Mouse (Mus musculus) left cerebral cortex, postnatal 36 days (tissue): ENCODE results near the gene Catsperg1. TPM values are rescaled to one million over a fixed set of nuclear protein-coding genes. Genes with fewer than 3 reads are reported as not detected.
"Not testable (repeated sequence)": the region's sequence is repeated elsewhere in the genome, so short reads cannot be mapped to it uniquely, and the experiment has no call there.

ENCODE experiments used
- DNase-seq, 2 experiments: peaks; one replicate each; pipeline ENCODE4 v3.0.0; 2021 to 2022; ENCODE audit warnings: low spot score in 2 of 2, mixed read lengths in 1 of 2
- intact Hi-C: fragments of 180-260 bp; cut with DNase I; formaldehyde crosslinking; loops from one replicate; pipeline ENCODE4 v1.15.1; 2025
- total RNA-seq, 2 experiments: library from RNA; stranded (reverse); gene quantifications; 2 replicates each; pipeline ENCODE4 v1.2.3; 2021

Catsperg1 gene
- total RNA-seq, 2 experiments from 2014 or later: 0.52 to 0.75 TPM

GRCm38 (mm10) chr7:29232247-29233013 is 18.6 kb upstream of the Catsperg1 start, which contains the start of gene Kcnk6:
Kcnk6 (minus strand) TSS chr7:29232515.
- DNase-seq: peak in 1 of 2 experiments; percentile 40
- intact Hi-C loops: no loop called here

DNA sequence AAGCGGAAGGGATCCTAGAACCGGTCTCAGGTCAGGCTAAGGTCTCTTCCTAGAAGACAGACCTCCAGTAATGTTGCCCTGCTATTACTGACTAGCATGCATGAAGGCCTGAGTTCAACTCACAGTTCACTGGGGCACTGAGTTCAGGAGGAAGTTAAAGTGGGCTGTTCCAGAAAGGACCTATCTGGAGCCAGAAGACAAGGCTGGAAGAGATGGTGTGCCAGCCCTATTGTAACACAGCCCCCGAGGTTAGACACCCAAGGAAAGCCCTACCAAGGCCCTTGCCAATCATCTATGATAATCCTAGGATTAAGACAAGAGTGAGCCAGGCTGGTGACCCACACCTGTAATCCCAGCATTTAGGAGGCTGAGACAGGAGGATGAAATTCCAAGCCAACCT is 17.7 kb upstream of the Catsperg1 start:
- no peak for DNase-seq
- intact Hi-C loops: no loop called here

GRCm38 (mm10) chr7:29230560-29230959 is 16.7 kb upstream of the Catsperg1 start:
- no peak for DNase-seq
- intact Hi-C loops: no loop called here

DNA sequence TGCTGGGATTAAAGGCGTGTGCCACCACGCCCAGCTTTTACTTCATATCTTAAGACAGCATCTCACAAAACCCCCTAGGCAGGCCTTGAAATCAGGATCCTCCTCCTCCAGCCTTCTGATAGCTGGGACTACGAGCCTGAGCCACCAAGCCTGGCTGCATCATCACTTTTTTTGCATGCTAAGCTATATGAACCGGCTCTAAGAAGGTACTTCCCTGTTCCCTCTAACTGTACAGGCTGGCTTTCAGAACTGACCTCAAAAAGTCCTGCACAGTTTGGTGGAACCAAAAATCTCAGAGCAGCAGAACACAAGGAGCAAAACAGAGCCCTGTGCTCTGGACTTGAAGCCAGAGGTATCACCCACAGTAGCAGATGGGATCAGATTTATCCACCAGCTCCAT is 14.4 kb upstream of the Catsperg1 start:
- DNase-seq: no peak
- intact Hi-C loops: no loop called here

DNA sequence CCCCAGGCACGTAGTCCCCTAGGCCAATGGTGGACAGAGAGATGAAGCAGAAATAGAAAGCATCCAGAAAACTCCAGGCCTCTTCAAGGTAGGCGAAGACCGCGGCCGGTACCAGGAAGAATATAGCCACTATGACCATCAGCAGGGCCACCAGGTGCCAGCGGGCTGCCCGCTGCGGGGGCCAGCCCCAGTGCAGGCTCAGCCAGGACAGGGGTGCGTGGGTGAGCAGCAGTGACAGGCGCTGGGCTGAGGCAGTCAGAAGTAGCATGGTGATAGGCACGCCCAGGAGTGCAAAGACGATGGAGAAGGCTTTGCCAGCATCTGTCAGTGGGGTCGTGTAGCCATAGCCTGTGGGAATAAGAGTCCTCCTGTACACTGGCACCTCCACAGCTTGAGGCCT is 11.7 kb upstream of the Catsperg1 start:
- no peak for DNase-seq
- intact Hi-C loops: no loop called here

GRCm38 (mm10) chr7:29224756-29225394 is 11.0 kb upstream of the Catsperg1 start:
- DNase-seq: peak in 1 of 2 experiments; percentile 33
- intact Hi-C loops: no loop called here

GRCm38 (mm10) chr7:29214846-29215245 is 1.0 kb upstream of the Catsperg1 start:
- no peak for DNase-seq
- intact Hi-C loops: no loop called here

DNA sequence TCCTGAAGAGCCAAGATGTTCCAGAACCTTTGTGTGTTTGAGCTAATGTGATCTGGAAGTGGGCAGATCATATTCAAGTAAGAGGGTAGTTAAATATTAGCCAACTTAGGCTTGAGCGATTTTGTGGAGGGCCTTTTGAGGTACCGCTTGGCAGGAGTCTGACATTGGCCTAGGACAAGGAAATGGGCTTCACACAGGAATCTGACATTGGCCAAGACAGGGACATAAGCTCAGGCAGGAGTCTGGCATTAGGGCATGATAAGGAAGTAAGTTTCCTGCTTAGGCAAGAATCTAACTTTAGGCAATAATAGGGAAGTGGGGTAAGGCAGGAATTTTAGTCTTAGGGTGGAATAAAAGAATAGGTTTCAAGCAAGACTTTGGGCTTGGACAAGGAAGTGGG is 401 bp upstream of the Catsperg1 start:
- DNase-seq: no peak
- intact Hi-C loops: no loop called here

DNA sequence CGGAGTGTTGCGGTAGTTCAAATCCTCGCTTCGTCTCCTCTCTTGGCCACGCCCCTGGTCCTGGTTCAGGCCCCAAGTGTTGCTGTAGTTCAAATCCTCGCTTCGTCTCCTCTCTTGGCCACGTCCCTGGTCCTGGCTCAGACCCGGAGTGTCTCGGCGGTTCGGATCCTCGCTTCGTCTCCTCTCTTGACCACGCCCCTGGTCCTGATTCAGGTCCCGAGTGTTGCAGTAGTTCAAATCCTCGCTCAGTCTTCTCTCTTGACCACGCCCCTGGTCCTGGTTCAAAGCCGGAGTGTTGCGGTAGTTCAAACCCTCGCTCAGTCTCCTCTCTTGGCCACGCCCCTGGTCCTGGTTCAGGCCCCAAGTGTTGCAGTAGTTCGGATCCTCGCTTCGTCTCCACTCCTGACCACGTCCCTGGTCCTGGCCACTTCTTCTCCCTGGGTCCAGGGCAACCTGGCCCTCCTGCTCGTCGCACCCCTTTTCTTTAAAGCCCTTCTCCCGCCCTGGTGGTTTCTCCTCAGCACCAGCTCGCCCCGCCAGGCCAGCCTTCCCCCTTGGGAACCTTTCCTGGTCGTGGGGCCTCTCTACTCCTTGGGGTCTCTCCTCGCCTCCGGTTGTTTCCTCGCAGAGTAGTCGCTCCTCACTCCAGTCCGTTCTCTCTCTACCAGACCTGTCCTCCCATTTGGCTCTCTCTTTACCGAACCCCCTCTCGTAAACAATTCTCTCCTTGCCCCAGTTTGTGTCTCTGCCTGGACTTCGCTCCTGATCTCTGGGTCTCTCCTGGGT is 867 bp downstream of the Catsperg1 start:
- DNase-seq, intact Hi-C loops: not testable (repeated sequence)

DNA sequence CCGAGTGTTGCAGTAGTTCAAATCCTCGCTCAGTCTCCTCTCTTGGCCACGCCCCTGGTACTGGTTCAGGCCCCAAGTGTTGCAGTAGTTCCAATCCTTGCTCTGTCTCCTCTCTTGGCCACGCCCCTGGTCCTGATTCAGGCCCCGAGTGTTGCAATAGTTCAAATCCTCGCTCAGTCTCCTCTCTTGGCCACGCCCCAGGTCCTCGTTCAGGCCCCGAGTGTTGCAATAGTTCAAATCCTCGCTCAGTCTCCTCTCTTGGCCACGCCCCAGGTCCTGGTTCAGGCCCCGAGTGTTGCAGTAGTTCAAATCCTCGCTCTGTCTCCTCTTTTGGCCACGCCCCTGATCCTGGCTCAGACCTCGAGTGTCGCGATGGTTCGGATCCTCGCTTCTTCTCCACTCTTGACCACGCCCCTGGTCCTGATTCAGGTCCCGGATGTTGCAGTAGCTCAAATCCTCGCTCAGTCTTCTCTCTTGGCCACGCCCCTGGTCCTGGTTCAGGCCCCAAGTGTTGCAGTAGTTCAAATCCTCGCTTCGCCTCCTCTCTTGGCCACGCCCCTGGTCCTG is 1.6 kb downstream of the Catsperg1 start:
- intact Hi-C loops: no loop called here
- no peak for DNase-seq

DNA sequence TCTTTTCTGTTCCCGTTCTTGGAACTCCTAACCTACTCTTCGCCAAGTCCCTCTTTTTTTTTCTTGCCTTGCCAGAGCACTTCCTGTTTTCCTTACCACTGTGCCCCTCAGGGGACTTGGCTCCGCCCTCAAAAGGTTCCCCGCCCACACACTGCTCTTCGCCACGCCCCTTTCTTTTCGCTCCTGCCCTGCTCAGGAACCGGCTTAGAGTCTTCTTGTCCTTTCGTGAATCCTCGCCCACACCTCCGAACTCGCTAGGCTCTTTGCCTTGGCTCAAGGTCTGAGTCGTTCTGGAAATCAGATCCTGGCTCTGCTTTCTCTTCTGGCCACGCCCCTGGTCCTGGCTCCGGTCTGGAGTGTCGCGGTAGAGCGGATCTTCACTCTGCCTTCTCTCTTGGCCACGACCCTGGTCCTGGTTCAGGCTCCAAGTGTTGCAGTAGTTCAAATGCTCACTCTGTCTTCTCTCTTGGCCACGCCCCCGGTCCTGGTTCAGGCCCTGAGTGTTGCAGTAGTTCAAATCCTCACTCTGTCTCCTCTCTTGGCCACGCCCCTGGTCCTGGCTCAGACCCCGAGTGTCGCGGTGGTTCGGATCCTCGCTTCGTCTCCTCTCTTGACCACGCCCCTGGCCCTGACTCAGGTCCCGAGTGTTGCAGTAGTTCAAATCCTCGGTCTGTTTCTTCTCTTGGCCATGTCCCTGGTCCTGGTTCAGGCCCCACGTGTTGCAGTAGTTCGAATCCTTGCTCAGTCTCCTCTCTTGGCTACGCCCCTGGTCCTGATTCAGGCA is 2.2 kb downstream of the Catsperg1 start:
- peak in 1 of 2 experiments; percentile 40 for DNase-seq
- intact Hi-C loops: no loop called here

DNA sequence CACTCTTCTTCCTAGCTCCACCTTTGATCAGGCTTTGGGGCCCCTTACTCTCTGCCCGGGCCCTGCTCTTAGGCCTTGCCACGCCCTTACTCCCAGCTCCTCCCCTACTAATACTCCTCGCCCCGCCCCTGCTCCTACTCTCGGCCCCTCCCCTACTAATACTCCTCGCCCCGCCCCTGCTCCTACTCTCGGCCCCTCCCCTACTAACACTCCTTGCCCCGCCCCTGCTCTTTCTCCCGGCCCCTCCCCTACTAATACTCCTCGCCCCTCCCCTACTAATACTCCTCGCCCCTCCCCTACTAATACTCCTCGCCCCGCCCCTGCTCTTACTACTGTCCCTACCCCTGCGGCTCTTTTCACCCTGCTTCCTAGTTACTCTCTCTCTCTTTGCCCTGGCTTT is 2.8 kb downstream of the Catsperg1 start:
- DNase-seq, intact Hi-C loops: not testable (repeated sequence)

DNA sequence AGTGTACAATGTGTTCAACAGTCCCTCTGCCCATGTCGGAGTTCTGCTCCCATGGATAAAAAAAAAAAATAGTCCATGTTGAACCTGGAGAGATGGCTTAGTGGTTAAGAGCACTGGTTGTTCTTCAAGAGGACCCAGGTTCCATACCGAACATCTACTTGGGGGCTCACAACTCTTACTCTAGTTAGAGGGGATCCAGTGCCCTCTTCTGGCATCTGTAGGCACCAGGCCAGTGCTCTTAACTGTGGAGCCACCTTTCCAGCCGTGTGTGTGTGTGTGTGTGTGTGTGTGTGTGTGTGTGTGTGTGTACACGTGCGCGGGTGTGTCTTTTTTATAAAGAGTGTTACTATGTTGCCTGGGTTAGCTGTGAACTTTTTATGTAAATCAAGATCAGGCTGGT is 11.3 kb downstream of the Catsperg1 start:
- intact Hi-C loops: no loop called here
- DNase-seq: no peak

DNA sequence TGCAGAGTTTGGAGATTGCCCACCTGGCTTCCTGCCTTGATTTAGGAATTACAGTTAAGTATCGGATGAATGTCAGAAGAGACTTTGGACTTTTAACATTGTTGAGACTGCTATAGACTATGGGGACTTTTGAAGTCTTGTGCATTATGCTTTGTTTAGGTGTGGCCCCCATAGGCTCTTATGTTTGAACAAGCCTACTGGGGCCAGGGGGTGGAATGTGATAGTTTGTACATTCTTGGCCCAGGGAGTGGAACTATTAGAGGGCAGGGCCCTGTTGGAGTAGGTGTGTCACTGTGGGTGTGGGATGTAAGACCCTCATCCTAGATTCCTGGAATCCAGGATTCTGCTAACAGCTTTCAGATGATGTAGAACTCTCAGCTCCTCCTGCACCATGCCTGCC is 19.6 kb downstream of the Catsperg1 start:
- DNase-seq: not testable (repeated sequence)

DNA sequence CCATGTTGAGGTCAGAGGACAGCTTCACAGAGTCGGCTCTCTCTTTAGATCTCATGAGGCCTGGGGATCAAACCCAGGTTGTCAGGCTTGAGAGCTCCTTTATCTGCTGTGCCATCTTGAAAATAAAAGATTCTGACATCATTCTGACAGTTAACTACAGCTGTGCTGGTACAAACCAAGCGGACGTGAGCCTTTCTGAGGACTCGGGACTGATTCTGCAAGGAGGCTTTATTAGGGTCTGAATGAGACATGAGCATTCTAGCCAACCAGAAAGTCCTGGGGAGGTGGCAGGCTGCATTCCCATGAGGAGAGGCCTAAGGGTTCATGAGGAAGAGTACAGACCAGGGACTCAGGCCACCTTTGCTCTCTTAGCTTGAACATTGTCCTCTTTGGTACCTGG is 32.5 kb downstream of the Catsperg1 start:
- intact Hi-C loops: loop anchor here (2.0 to 5.0 kb wide), 2 partner anchors 57 to 121 kb away; partner anchors contain the start of genes Dpf1 and Yif1b

More for the DNA sequence above, 19.6 kb downstream of the Catsperg1 start:
- intact Hi-C loops: not testable (repeated sequence)

GRCm38 (mm10) chr7:29180854-29181236 is 33.0 kb downstream of the Catsperg1 start:
- intact Hi-C loops: loop anchor here (2.0 to 5.0 kb wide), 2 partner anchors 58 to 121 kb away; partner anchors contain the start of genes Dpf1 and Yif1b
- no peak for DNase-seq

More for the DNA sequence above, 32.5 kb downstream of the Catsperg1 start:
- not testable (repeated sequence) for DNase-seq

- intact Hi-C loops: loop anchor here (2.0 to 5.0 kb wide), 2 partner anchors 59 to 122 kb away; partner anchors contain the start of genes Dpf1 and Yif1b
- peak; percentile 94 to 95 for DNase-seq
Measured at GRCm38 (mm10) chr7:29180077-29180853, 33.6 kb downstream of the Catsperg1 start, which contains the start of gene Psmd8. Psmd8 (minus strand) TSS chr7:29180701.

DNA sequence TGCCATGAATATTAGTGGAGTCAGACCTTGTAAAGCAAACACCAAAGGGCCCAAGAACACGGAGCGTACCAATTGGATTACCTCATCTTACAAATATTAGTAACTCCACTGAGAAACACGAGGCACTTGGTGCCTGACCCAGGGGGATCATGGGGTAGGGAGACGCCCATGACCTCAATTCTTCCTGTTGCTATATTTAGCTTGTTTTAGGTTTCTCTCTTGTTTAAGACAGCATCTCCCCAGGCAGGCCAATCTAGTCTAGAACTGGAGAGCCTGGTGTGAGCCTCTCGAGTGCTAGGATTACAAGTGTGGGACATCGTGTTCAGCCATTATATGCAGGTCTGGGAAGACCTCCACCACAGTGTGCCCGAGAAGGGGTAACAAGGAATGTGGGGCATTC is 34.5 kb downstream of the Catsperg1 start:
- DNase-seq: no peak
- intact Hi-C loops: no loop called here
